ENCODE assay signal across 8 mouse cellular contexts in genomic region chr9:121352131-121352606, GRCm38 (mm10). TPM values are rescaled to one million over a fixed set of nuclear protein-coding genes. Genes with fewer than 3 reads are reported as not detected.
DNase-seq lines count a peak whose midpoint lies in the region; ATAC-seq and TF ChIP-seq lines count a peak whose summit lies in the region.

No protein-coding gene starts in this region.

- H3K27me3 ChIP-seq in forebrain, embryonic 10.5 days (ENCODE audit: poor library complexity, severe bottlenecking) = no peaks in the 10 kb centered on the region
- H3K27me3 ChIP-seq in forebrain, embryonic 14.5 days (replicated peaks; ENCODE audit: control insufficient read depth, insufficient read depth, low read length) = no peaks in the 10 kb centered on the region
- H3K27me3 ChIP-seq in C2C12 (ENCODE audit: control insufficient read depth, insufficient read depth, insufficient read length) = no peaks in the 10 kb centered on the region
- no peaks in the 10 kb centered on the region for H3K27me3 ChIP-seq in hindbrain, embryonic 13.5 days
- H3K27me3 ChIP-seq in lung, embryonic 14.5 days (ENCODE audit: insufficient read depth, low read length) = no peaks in the 10 kb centered on the region

- no peaks in the 10 kb centered on the region for H3K36me3 ChIP-seq in forebrain, embryonic 10.5 days (replicated peaks)
- H3K36me3 ChIP-seq in forebrain, embryonic 14.5 days (ENCODE audit: control insufficient read depth, insufficient read depth, low read length) = no peaks in the 10 kb centered on the region
- no peaks in the 10 kb centered on the region for H3K36me3 ChIP-seq in C2C12 (ENCODE audit: control insufficient read depth, insufficient read depth)
- H3K36me3 ChIP-seq in hindbrain, embryonic 13.5 days = no peaks in the 10 kb centered on the region
- no peaks in the 10 kb centered on the region for H3K36me3 ChIP-seq in lung, embryonic 14.5 days (ENCODE audit: insufficient read depth)

- H3K4me1 ChIP-seq in forebrain, embryonic 10.5 days = peaks cover 85% of the 10 kb centered on the region
- H3K4me1 ChIP-seq in forebrain, embryonic 14.5 days (ENCODE audit: control insufficient read depth, insufficient read depth, low read length) = peaks cover 34% of the 10 kb centered on the region
- H3K4me1 ChIP-seq in hindbrain, embryonic 13.5 days (replicated peaks) = peaks cover 67% of the 10 kb centered on the region
- H3K4me1 ChIP-seq in lung, embryonic 14.5 days (ENCODE audit: insufficient read depth) = peaks cover 44% of the 10 kb centered on the region

- peaks cover 86% of the 10 kb centered on the region for H3K79me2 ChIP-seq in C2C12 (ENCODE audit: control insufficient read depth, insufficient read depth)

- peak; percentile 36 for DNase-seq in forebrain, embryonic 10.5 days (ENCODE audit: extremely low spot score, low spot score)
- DNase-seq in forebrain, embryonic 14.5 days (ENCODE audit: low spot score) = no peak
- DNase-seq in c-Kit-positive CD71-negative TER-119-negative erythroid progenitor cells, embryonic 14.5 days (ENCODE audit: low read depth) = peak; percentile 50
- peak; percentile 69 for DNase-seq in lung, embryonic 14.5 days
- peak; percentile 55 to 87 for DNase-seq in spleen, postnatal 4 days (ENCODE audit: low spot score in 2 of 2)
- no peak for DNase-seq in gastrocnemius, postnatal 25 days

- H3K4me3 ChIP-seq in forebrain, embryonic 10.5 days = no peak overlapping the region
- no peak overlapping the region for H3K4me3 ChIP-seq in forebrain, embryonic 14.5 days (ENCODE audit: low read depth, low read length)
- H3K4me3 ChIP-seq in C2C12 (ENCODE audit: insufficient read depth, poor library complexity, severe bottlenecking) = no peak overlapping the region
- H3K4me3 ChIP-seq in hindbrain, embryonic 13.5 days = no peak overlapping the region
- H3K4me3 ChIP-seq in lung, embryonic 14.5 days (ENCODE audit: low read depth, low read length) = no peak overlapping the region

- WGBS in forebrain, embryonic 10.5 days = 33% methylated on average over 11 of the region's 11 CpGs
- 26% methylated on average over 11 of the region's 11 CpGs for WGBS in forebrain, embryonic 14.5 days
- 26% methylated on average over 11 of the region's 11 CpGs for WGBS in hindbrain, embryonic 13.5 days
- WGBS in lung, embryonic 14.5 days = 27% methylated on average over 11 of the region's 11 CpGs

- H3K27ac ChIP-seq in forebrain, embryonic 10.5 days = peak overlapping the region; percentile 73
- H3K27ac ChIP-seq in forebrain, embryonic 14.5 days (ENCODE audit: low read depth, low read length) = no peak overlapping the region
- H3K27ac ChIP-seq in hindbrain, embryonic 13.5 days = 0 out of 2 replicates have a peak overlapping the region, but pooled peaks have one; percentile 13
- H3K27ac ChIP-seq in lung, embryonic 14.5 days (ENCODE audit: low read depth) = no peak overlapping the region

- H3ac ChIP-seq in C2C12 (ENCODE audit: control insufficient read depth, insufficient read length, low read depth) = no peak overlapping the region

- no peak overlapping the region for H3K4me2 ChIP-seq in forebrain, embryonic 14.5 days (ENCODE audit: low read length)
- no peak overlapping the region for H3K4me2 ChIP-seq in hindbrain, embryonic 13.5 days
- no peak overlapping the region for H3K4me2 ChIP-seq in lung, embryonic 14.5 days

- no peak for ATAC-seq in forebrain, embryonic 14.5 days
- ATAC-seq in hindbrain, embryonic 13.5 days (ENCODE audit: low FRiP score) = no peak
- no peak for ATAC-seq in lung, embryonic 14.5 days (ENCODE audit: insufficient read depth)

- no peaks in the 10 kb centered on the region for H3K9me3 ChIP-seq in forebrain, embryonic 10.5 days
- no peaks in the 10 kb centered on the region for H3K9me3 ChIP-seq in forebrain, embryonic 14.5 days (replicated peaks; ENCODE audit: control insufficient read depth, low read length)
- no peaks in the 10 kb centered on the region for H3K9me3 ChIP-seq in hindbrain, embryonic 13.5 days
- H3K9me3 ChIP-seq in lung, embryonic 14.5 days (ENCODE audit: low read depth, low read length) = no peaks in the 10 kb centered on the region

- no peak overlapping the region for H3K9ac ChIP-seq in forebrain, embryonic 14.5 days (ENCODE audit: low read length)
- H3K9ac ChIP-seq in hindbrain, embryonic 13.5 days = no peak overlapping the region
- H3K9ac ChIP-seq in lung, embryonic 14.5 days = no peak overlapping the region

- H3K79me3 ChIP-seq in C2C12 (ENCODE audit: low read depth) = peaks cover 29% of the 10 kb centered on the region

- TF ChIP-seq CTCF in C2C12 (IDR thresholded peaks at IDR 0.05; ENCODE audit: control insufficient read depth, insufficient read depth, insufficient read length) = peak; percentile 46
- TF ChIP-seq CTCF in lung, embryonic 14.5 days (IDR thresholded peaks at IDR 0.05; ENCODE audit: low read depth) = peak; percentile 59

TF ChIP-seq in C2C12, 6 proteins besides CTCF, POLR2A, EP300 and RAD21:
- TF ChIP-seq CEBPB (IDR thresholded peaks at IDR 0.05; ENCODE audit: low read depth) (peak; percentile 17), MAX (IDR thresholded peaks at IDR 0.05) (no peak)

RNA-seq across cellular contexts. Expression of gene Trak1, which starts 54.9 kb away (rescaled TPM):
- 24.7 and 27.4 TPM in 2 replicates for polyA plus RNA-seq in forebrain, embryonic 10.5 days (2016; fragmentation: Nextera tagmentation; extraction: Ambion mirVana)
- 40.3 and 58.5 TPM in 2 replicates for polyA plus RNA-seq in forebrain, embryonic 14.5 days (2014; fragmentation: Nextera tagmentation; extraction: Ambion mirVana)
- 26.6 TPM for polyA plus RNA-seq in C2C12 (2012; fragmentation: generic; extraction: Trizol)
- 43.0 and 46.2 TPM in 2 replicates for polyA plus RNA-seq in hindbrain, embryonic 13.5 days (2015; fragmentation: Nextera tagmentation; extraction: Ambion mirVana)
- polyA plus RNA-seq in lung, embryonic 14.5 days (2014; fragmentation: Nextera tagmentation; extraction: Ambion mirVana) = 20.8 and 20.9 TPM in 2 replicates
- total RNA-seq in gastrocnemius, postnatal 25 days (2021) = 100 to 1,000 TPM; 180 to 193 TPM

Comparison
In these comparisons a context has a peak if more than half of its experiments do, and no peak if none do; other contexts are left out.
1. DNase-seq: peak in forebrain, embryonic 10.5 days (single experiment), c-Kit-positive CD71-negative TER-119-negative erythroid progenitor cells, embryonic 14.5 days (single experiment), lung, embryonic 14.5 days (single experiment) and spleen, postnatal 4 days (2 of 2); none in forebrain, embryonic 14.5 days (single experiment) and gastrocnemius, postnatal 25 days (single experiment).
2. H3K27ac ChIP-seq: peak in forebrain, embryonic 10.5 days (single experiment) and hindbrain, embryonic 13.5 days (single experiment); none in forebrain, embryonic 14.5 days (single experiment) and lung, embryonic 14.5 days (single experiment).